Mouse (Mus musculus): ENCODE measurements around the gene 1700034J05Rik. TPM values are rescaled to one million over a fixed set of nuclear protein-coding genes. Genes with fewer than 3 reads are reported as not detected.

The 1700034J05Rik gene
- polyA plus RNA-seq, 1 experiment from 2014 or later: not detected

- no peak for TF ChIP-seq CTCF (IDR thresholded peaks at IDR 0.05; ENCODE audit: low read depth)
- no peak overlapping the region for H3K27ac ChIP-seq (ENCODE audit: low read depth, low read length)
- no peaks in the 10 kb centered on the region for H3K36me3 ChIP-seq (ENCODE audit: control insufficient read depth, insufficient read depth)
- ATAC-seq: no peak
- H3K27me3 ChIP-seq (replicated peaks; ENCODE audit: control insufficient read depth, insufficient read depth, low read length): no peaks in the 10 kb centered on the region
- H3K4me1 ChIP-seq (replicated peaks; ENCODE audit: control insufficient read depth, insufficient read depth, low read length): no peaks in the 10 kb centered on the region
- H3K4me2 ChIP-seq (replicated peaks; ENCODE audit: low read depth): no peak overlapping the region
- H3K4me3 ChIP-seq (ENCODE audit: low read depth, low read length): no peak overlapping the region
- H3K9ac ChIP-seq (ENCODE audit: low read depth, low read length): no peak overlapping the region
- 63% methylated on average over 6 of the region's 6 CpGs for WGBS
- H3K9me3 ChIP-seq (ENCODE audit: control insufficient read depth): no peaks in the 10 kb centered on the region
Measured at GRCm38 (mm10) chr6:146967836-146968235, 13.6 kb upstream of the 1700034J05Rik start.

GRCm38 (mm10) chr6:146966446-146967019 is 12.3 kb upstream of the 1700034J05Rik start:
- no peak for ATAC-seq
- Histone ChIP-seq H3K4me1 (replicated peaks; ENCODE audit: control insufficient read depth, insufficient read depth, low read length) (no peaks in the 10 kb centered on the region), H3K4me3 (ENCODE audit: low read depth, low read length) (no peak overlapping the region), H3K27me3 (replicated peaks; ENCODE audit: control insufficient read depth, insufficient read depth, low read length) (no peaks in the 10 kb centered on the region), H3K9ac (ENCODE audit: low read depth, low read length) (no peak overlapping the region), H3K9me3 (ENCODE audit: control insufficient read depth) (no peaks in the 10 kb centered on the region), H3K4me2 (replicated peaks; ENCODE audit: low read depth) (no peak overlapping the region), H3K36me3 (ENCODE audit: control insufficient read depth, insufficient read depth) (no peaks in the 10 kb centered on the region), H3K27ac (ENCODE audit: low read depth, low read length) (no peak overlapping the region)
- no peak for TF ChIP-seq CTCF (IDR thresholded peaks at IDR 0.05; ENCODE audit: low read depth)
- 55% methylated on average over 12 of the region's 12 CpGs for WGBS

GRCm38 (mm10) chr6:146965139-146965772 is 11.0 kb upstream of the 1700034J05Rik start:
- Histone ChIP-seq H3K27ac (ENCODE audit: low read depth, low read length) (no peak overlapping the region), H3K4me1 (replicated peaks; ENCODE audit: control insufficient read depth, insufficient read depth, low read length) (no peaks in the 10 kb centered on the region; the same call in 1 of the 2 replicates), H3K9me3 (ENCODE audit: control insufficient read depth) (no peaks in the 10 kb centered on the region), H3K36me3 (ENCODE audit: control insufficient read depth, insufficient read depth) (no peaks in the 10 kb centered on the region), H3K4me2 (replicated peaks; ENCODE audit: low read depth) (no peak overlapping the region), H3K9ac (ENCODE audit: low read depth, low read length) (no peak overlapping the region), H3K27me3 (replicated peaks; ENCODE audit: control insufficient read depth, insufficient read depth, low read length) (no peaks in the 10 kb centered on the region), H3K4me3 (ENCODE audit: low read depth, low read length) (no peak overlapping the region)
- WGBS: 89% methylated on average over 13 of the region's 13 CpGs
- no peak for ATAC-seq
- no peak for TF ChIP-seq CTCF (IDR thresholded peaks at IDR 0.05; ENCODE audit: low read depth)

GRCm38 (mm10) chr6:146963396-146964150 is 9.4 kb upstream of the 1700034J05Rik start:
- Histone ChIP-seq H3K4me3 (ENCODE audit: low read depth, low read length) (no peak overlapping the region), H3K9me3 (ENCODE audit: control insufficient read depth) (no peaks in the 10 kb centered on the region)
- WGBS: 68% methylated on average over 6 of the region's 6 CpGs

GRCm38 (mm10) chr6:146961832-146962481 is 7.7 kb upstream of the 1700034J05Rik start:
- no peaks in the 10 kb centered on the region for H3K9me3 ChIP-seq (ENCODE audit: control insufficient read depth)
- TF ChIP-seq CTCF (IDR thresholded peaks at IDR 0.05; ENCODE audit: low read depth): peak; percentile 72
- no peak overlapping the region for H3K4me2 ChIP-seq (replicated peaks; ENCODE audit: low read depth)
- WGBS: 33% methylated on average over 6 of the region's 6 CpGs
- no peak overlapping the region for H3K4me3 ChIP-seq (ENCODE audit: low read depth, low read length)
- H3K27ac ChIP-seq (ENCODE audit: low read depth, low read length): peak overlapping the region; percentile 21; the same call in 1 of the 2 replicates
- no peaks in the 10 kb centered on the region for H3K36me3 ChIP-seq (ENCODE audit: control insufficient read depth, insufficient read depth)
- H3K27me3 ChIP-seq (replicated peaks; ENCODE audit: control insufficient read depth, insufficient read depth, low read length): no peaks in the 10 kb centered on the region
- no peak overlapping the region for H3K9ac ChIP-seq (ENCODE audit: low read depth, low read length)
- no peak for ATAC-seq
- no peaks in the 10 kb centered on the region; the same call in 1 of the 2 replicates for H3K4me1 ChIP-seq (replicated peaks; ENCODE audit: control insufficient read depth, insufficient read depth, low read length)

More at GRCm38 (mm10) chr6:146963396-146964150, 9.4 kb upstream of the 1700034J05Rik start:
- Histone ChIP-seq H3K27me3 (replicated peaks; ENCODE audit: control insufficient read depth, insufficient read depth, low read length) (no peaks in the 10 kb centered on the region), H3K27ac (ENCODE audit: low read depth, low read length) (no peak overlapping the region; the same call in 1 of the 2 replicates), H3K4me2 (replicated peaks; ENCODE audit: low read depth) (no peak overlapping the region), H3K4me1 (replicated peaks; ENCODE audit: control insufficient read depth, insufficient read depth, low read length) (no peaks in the 10 kb centered on the region; the same call in 1 of the 2 replicates), H3K9ac (ENCODE audit: low read depth, low read length) (no peak overlapping the region), H3K36me3 (ENCODE audit: control insufficient read depth, insufficient read depth) (no peaks in the 10 kb centered on the region)
- TF ChIP-seq CTCF (IDR thresholded peaks at IDR 0.05; ENCODE audit: low read depth): no peak
- no peak for ATAC-seq

- no peak overlapping the region for H3K27ac ChIP-seq (ENCODE audit: low read depth, low read length)
- WGBS: 67% methylated on average over 5 of the region's 5 CpGs
Measured at GRCm38 (mm10) chr6:146960956-146961355, 6.7 kb upstream of the 1700034J05Rik start.

More at GRCm38 (mm10) chr6:146960956-146961355, 6.7 kb upstream of the 1700034J05Rik start:
- ATAC-seq: no peak
- no peak overlapping the region for H3K4me2 ChIP-seq (replicated peaks; ENCODE audit: low read depth)
- no peaks in the 10 kb centered on the region for H3K36me3 ChIP-seq (ENCODE audit: control insufficient read depth, insufficient read depth)
- no peaks in the 10 kb centered on the region for H3K9me3 ChIP-seq (ENCODE audit: control insufficient read depth)
- no peaks in the 10 kb centered on the region for H3K27me3 ChIP-seq (replicated peaks; ENCODE audit: control insufficient read depth, insufficient read depth, low read length)
- no peak overlapping the region for H3K4me3 ChIP-seq (ENCODE audit: low read depth, low read length)
- H3K9ac ChIP-seq (ENCODE audit: low read depth, low read length): no peak overlapping the region
- no peak for TF ChIP-seq CTCF (IDR thresholded peaks at IDR 0.05; ENCODE audit: low read depth)
- no peaks in the 10 kb centered on the region; the same call in 1 of the 2 replicates for H3K4me1 ChIP-seq (replicated peaks; ENCODE audit: control insufficient read depth, insufficient read depth, low read length)
